Mouse (Mus musculus): Measurements from ENCODE around the gene Gm20219. TPM values are rescaled to one million over a fixed set of nuclear protein-coding genes. Genes with fewer than 3 reads are reported as not detected.

Gm20219 gene
- polyA plus RNA-seq, 1 experiment = 13.1 TPM

- H3K36me3 ChIP-seq (ENCODE audit: control insufficient read depth, insufficient read depth, low read length) = no peaks in the 10 kb centered on the region
- H3K4me3 ChIP-seq (ENCODE audit: control insufficient read depth, insufficient read depth, low read length) = no peak overlapping the region
- WGBS = 77% methylated on average over 8 of the region's 8 CpGs
- no peak for DNase-seq
- no peak overlapping the region for H3K27ac ChIP-seq (ENCODE audit: control insufficient read depth, insufficient read depth, low read length)
- no peaks in the 10 kb centered on the region for H3K4me1 ChIP-seq (replicated peaks; ENCODE audit: control insufficient read depth, insufficient read depth, low read length)
- H3K27me3 ChIP-seq (ENCODE audit: control insufficient read depth, insufficient read depth, low read length) = no peaks in the 10 kb centered on the region
- TF ChIP-seq CTCF (IDR thresholded peaks at IDR 0.05; ENCODE audit: borderline replicate concordance, control insufficient read depth, extremely low read depth, insufficient read depth, low read length, poor library complexity) = no peak
- no peak for TF ChIP-seq POLR2A (IDR thresholded peaks at IDR 0.05; ENCODE audit: control insufficient read depth, extremely low read depth, insufficient read depth, low read length, poor library complexity)
Measured at GRCm38 (mm10) chr17:56542736-56543135, 11.5 kb downstream of the Gm20219 start.

GRCm38 (mm10) chr17:56540562-56540975 is 13.6 kb downstream of the Gm20219 start:
- Histone ChIP-seq H3K27me3 (ENCODE audit: control insufficient read depth, insufficient read depth, low read length) (no peaks in the 10 kb centered on the region), H3K27ac (ENCODE audit: control insufficient read depth, insufficient read depth, low read length) (no peak overlapping the region), H3K4me1 (replicated peaks; ENCODE audit: control insufficient read depth, insufficient read depth, low read length) (no peaks in the 10 kb centered on the region), H3K36me3 (ENCODE audit: control insufficient read depth, insufficient read depth, low read length) (no peaks in the 10 kb centered on the region), H3K4me3 (ENCODE audit: control insufficient read depth, insufficient read depth, low read length) (no peak overlapping the region)
- WGBS = 45% methylated on average over 6 of the region's 6 CpGs
- TF ChIP-seq POLR2A (IDR thresholded peaks at IDR 0.05; ENCODE audit: control insufficient read depth, extremely low read depth, insufficient read depth, low read length, poor library complexity) = no peak
- DNase-seq = no peak

GRCm38 (mm10) chr17:56537912-56538311 is 16.3 kb downstream of the Gm20219 start:
- Histone ChIP-seq H3K4me1 (replicated peaks; ENCODE audit: control insufficient read depth, insufficient read depth, low read length) (no peaks in the 10 kb centered on the region), H3K36me3 (ENCODE audit: control insufficient read depth, insufficient read depth, low read length) (no peaks in the 10 kb centered on the region), H3K27ac (ENCODE audit: control insufficient read depth, insufficient read depth, low read length) (no peak overlapping the region), H3K27me3 (ENCODE audit: control insufficient read depth, insufficient read depth, low read length) (no peaks in the 10 kb centered on the region), H3K4me3 (ENCODE audit: control insufficient read depth, insufficient read depth, low read length) (no peak overlapping the region)
- DNase-seq = no peak
- TF ChIP-seq CTCF (IDR thresholded peaks at IDR 0.05; ENCODE audit: borderline replicate concordance, control insufficient read depth, extremely low read depth, insufficient read depth, low read length, poor library complexity) (no peak), POLR2A (IDR thresholded peaks at IDR 0.05; ENCODE audit: control insufficient read depth, extremely low read depth, insufficient read depth, low read length, poor library complexity) (no peak)
- 69% methylated on average over 8 of the region's 8 CpGs for WGBS

- no peak overlapping the region for H3K27ac ChIP-seq (ENCODE audit: control insufficient read depth, insufficient read depth, low read length)
- no peak for TF ChIP-seq POLR2A (IDR thresholded peaks at IDR 0.05; ENCODE audit: control insufficient read depth, extremely low read depth, insufficient read depth, low read length, poor library complexity)
- TF ChIP-seq CTCF (IDR thresholded peaks at IDR 0.05; ENCODE audit: borderline replicate concordance, control insufficient read depth, extremely low read depth, insufficient read depth, low read length, poor library complexity) = no peak
- WGBS = 79% methylated on average over 3 of the region's 3 CpGs
- H3K4me1 ChIP-seq (replicated peaks; ENCODE audit: control insufficient read depth, insufficient read depth, low read length) = no peaks in the 10 kb centered on the region
- DNase-seq = no peak
- no peaks in the 10 kb centered on the region for H3K27me3 ChIP-seq (ENCODE audit: control insufficient read depth, insufficient read depth, low read length)
- H3K4me3 ChIP-seq (ENCODE audit: control insufficient read depth, insufficient read depth, low read length) = no peak overlapping the region
- H3K36me3 ChIP-seq (ENCODE audit: control insufficient read depth, insufficient read depth, low read length) = no peaks in the 10 kb centered on the region
Measured at GRCm38 (mm10) chr17:56536874-56537273, 17.3 kb downstream of the Gm20219 start.

GRCm38 (mm10) chr17:56536192-56536591 is 18.0 kb downstream of the Gm20219 start:
- no peak overlapping the region for H3K27ac ChIP-seq (ENCODE audit: control insufficient read depth, insufficient read depth, low read length)
- H3K4me3 ChIP-seq (ENCODE audit: control insufficient read depth, insufficient read depth, low read length) = no peak overlapping the region
- no peak for DNase-seq
- H3K36me3 ChIP-seq (ENCODE audit: control insufficient read depth, insufficient read depth, low read length) = no peaks in the 10 kb centered on the region
- H3K27me3 ChIP-seq (ENCODE audit: control insufficient read depth, insufficient read depth, low read length) = no peaks in the 10 kb centered on the region
- H3K4me1 ChIP-seq (replicated peaks; ENCODE audit: control insufficient read depth, insufficient read depth, low read length) = no peaks in the 10 kb centered on the region
- 79% methylated on average over 14 of the region's 14 CpGs for WGBS
- TF ChIP-seq CTCF (IDR thresholded peaks at IDR 0.05; ENCODE audit: borderline replicate concordance, control insufficient read depth, extremely low read depth, insufficient read depth, low read length, poor library complexity) (no peak), POLR2A (IDR thresholded peaks at IDR 0.05; ENCODE audit: control insufficient read depth, extremely low read depth, insufficient read depth, low read length, poor library complexity) (no peak)

GRCm38 (mm10) chr17:56524943-56525342 is 29.2 kb downstream of the Gm20219 start:
- DNase-seq = no peak
- 85% methylated on average over 4 of the region's 4 CpGs for WGBS
- Histone ChIP-seq H3K36me3 (ENCODE audit: control insufficient read depth, insufficient read depth, low read length) (no peaks in the 10 kb centered on the region), H3K4me3 (ENCODE audit: control insufficient read depth, insufficient read depth, low read length) (no peak overlapping the region), H3K4me1 (replicated peaks; ENCODE audit: control insufficient read depth, insufficient read depth, low read length) (no peaks in the 10 kb centered on the region), H3K27ac (ENCODE audit: control insufficient read depth, insufficient read depth, low read length) (no peak overlapping the region), H3K27me3 (ENCODE audit: control insufficient read depth, insufficient read depth, low read length) (no peaks in the 10 kb centered on the region)
- no peak for TF ChIP-seq CTCF (IDR thresholded peaks at IDR 0.05; ENCODE audit: borderline replicate concordance, control insufficient read depth, extremely low read depth, insufficient read depth, low read length, poor library complexity)
- no peak for TF ChIP-seq POLR2A (IDR thresholded peaks at IDR 0.05; ENCODE audit: control insufficient read depth, extremely low read depth, insufficient read depth, low read length, poor library complexity)

GRCm38 (mm10) chr17:56522744-56523143 is 31.4 kb downstream of the Gm20219 start:
- H3K4me1 ChIP-seq (replicated peaks; ENCODE audit: control insufficient read depth, insufficient read depth, low read length) = no peaks in the 10 kb centered on the region
- TF ChIP-seq POLR2A (IDR thresholded peaks at IDR 0.05; ENCODE audit: control insufficient read depth, extremely low read depth, insufficient read depth, low read length, poor library complexity) = no peak
- TF ChIP-seq CTCF (IDR thresholded peaks at IDR 0.05; ENCODE audit: borderline replicate concordance, control insufficient read depth, extremely low read depth, insufficient read depth, low read length, poor library complexity) = no peak
- no peaks in the 10 kb centered on the region for H3K27me3 ChIP-seq (ENCODE audit: control insufficient read depth, insufficient read depth, low read length)
- DNase-seq = no peak
- WGBS = 67% methylated on average over 1 of the region's 1 CpGs
- no peak overlapping the region for H3K4me3 ChIP-seq (ENCODE audit: control insufficient read depth, insufficient read depth, low read length)
- no peak overlapping the region for H3K27ac ChIP-seq (ENCODE audit: control insufficient read depth, insufficient read depth, low read length)
- no peaks in the 10 kb centered on the region for H3K36me3 ChIP-seq (ENCODE audit: control insufficient read depth, insufficient read depth, low read length)

All from thymus, adult 2 months (tissue).